Mouse (Mus musculus) 3134 (cell line): Measurements from ENCODE around the gene Pdgfc.

Experiments
- DNase-seq: peaks from one replicate; pipeline ENCODE4 v3.0.0-alpha.2; 2011; ENCODE audit warnings: low spot score; ENCODE audit not compliant: insufficient read length; ENCODE audit errors: extremely low read depth

Gene Pdgfc

GRCm38 (mm10) chr3:81262801-81263200, 226.6 kb downstream of the Pdgfc start:
- no peak for DNase-seq
